Mouse (Mus musculus) gastrocnemius, adult 2 months (tissue): ENCODE measurements around the gene Dlg2. TPM values are rescaled to one million over a fixed set of nuclear protein-coding genes. Genes with fewer than 3 reads are reported as not detected.

ENCODE experiments used
- DNase-seq: peaks from one replicate; pipeline ENCODE4 v3.0.0; 2022
- H3K27ac ChIP-seq: fragments of 200-600 bp; 2 replicates; pipeline ENCODE4 v1.8.1; 2022; ENCODE audit warnings: mild to moderate bottlenecking
- H3K4me3 ChIP-seq: fragments of 200-600 bp; 2 replicates; pipeline ENCODE4 v1.8.1; 2022; ENCODE audit warnings: mild to moderate bottlenecking, moderate library complexity
- CTCF ChIP-seq: fragments of 200-600 bp; IDR thresholded peaks from 2 replicates; pipeline ENCODE4 v1.8.1; 2022; ENCODE audit warnings: antibody characterized with exemption, mild to moderate bottlenecking, moderate library complexity
- intact Hi-C: fragments of 180-260 bp; cut with DNase I; formaldehyde crosslinking; loops from one replicate; pipeline ENCODE4 v1.15.1; 2025
- total RNA-seq, 2 experiments: library from RNA; stranded (reverse); gene quantifications; 2 replicates each; pipeline ENCODE4 v1.2.3; 2021

Dlg2 gene
- total RNA-seq, 2 experiments from 2014 or later = 0.22 to 0.71 TPM

- Histone ChIP-seq H3K4me3 (no peak overlapping the region), H3K27ac (no peak overlapping the region)
- DNase-seq = peak; percentile 25
- intact Hi-C loops = no loop called here
- TF ChIP-seq CTCF = no peak
Measured at GRCm38 (mm10) chr7:90460330-90460729, 16.1 kb upstream of the Dlg2 start.

- intact Hi-C loops = no loop called here
- TF ChIP-seq CTCF = peak; percentile 41; the same call in 1 of the 2 replicates
- DNase-seq = peak; percentile 47
Measured at GRCm38 (mm10) chr7:90460930-90461329, 15.5 kb upstream of the Dlg2 start.

GRCm38 (mm10) chr7:90461441-90461840 is 15.0 kb upstream of the Dlg2 start:
- Histone ChIP-seq H3K27ac (no peak overlapping the region), H3K4me3 (no peak overlapping the region)
- no peak for DNase-seq
- TF ChIP-seq CTCF = no peak
- intact Hi-C loops = no loop called here

More at GRCm38 (mm10) chr7:90460930-90461329, 15.5 kb upstream of the Dlg2 start:
- Histone ChIP-seq H3K4me3 (peak overlapping the region; percentile 3; the same call in 1 of the 2 replicates), H3K27ac (no peak overlapping the region)

- no peak overlapping the region for H3K4me3 ChIP-seq
- intact Hi-C loops = no loop called here
- DNase-seq = no peak
- TF ChIP-seq CTCF = no peak
- H3K27ac ChIP-seq = no peak overlapping the region
Measured at GRCm38 (mm10) chr7:90473511-90473910, 3.0 kb upstream of the Dlg2 start.

GRCm38 (mm10) chr7:90475793-90476312 is 619 bp upstream of the Dlg2 start, which contains the start of gene Tmem126b:
Tmem126b (minus strand) TSS chr7:90476001.
- peak within 1 kb of the TSS; percentile 94 for H3K27ac ChIP-seq
- TF ChIP-seq CTCF = no peak
- peak; percentile 100 for DNase-seq
- intact Hi-C loops = loop anchor here (5.0 kb wide), 1 partner anchor 34 kb away; the partner anchor contains the start of gene Crebzf
- peak within 1 kb of the TSS; percentile 95 for H3K4me3 ChIP-seq

GRCm38 (mm10) chr7:90482607-90483006 is 6.1 kb downstream of the Dlg2 start:
- intact Hi-C loops = no loop called here
- no peak for DNase-seq
- no peak for TF ChIP-seq CTCF
- H3K27ac ChIP-seq = no peak overlapping the region
- no peak overlapping the region for H3K4me3 ChIP-seq

- no peak overlapping the region for H3K4me3 ChIP-seq
- intact Hi-C loops = loop anchor here (5.0 kb wide), 1 partner anchor 226 kb away; no protein-coding TSS in a partner anchor
- no peak for DNase-seq
- TF ChIP-seq CTCF = peak; percentile 47
- no peak overlapping the region for H3K27ac ChIP-seq
Measured at GRCm38 (mm10) chr7:90508124-90508523, 31.7 kb downstream of the Dlg2 start.

- DNase-seq = no peak
- Histone ChIP-seq H3K27ac (no peak overlapping the region), H3K4me3 (no peak overlapping the region)
- intact Hi-C loops = no loop called here
- TF ChIP-seq CTCF = peak; percentile 40
Measured at GRCm38 (mm10) chr7:90512293-90512692, 35.8 kb downstream of the Dlg2 start.

GRCm38 (mm10) chr7:90539481-90540402 is 63.3 kb downstream of the Dlg2 start:
- Histone ChIP-seq H3K4me3 (no peak overlapping the region), H3K27ac (no peak overlapping the region)
- no peak for TF ChIP-seq CTCF
- no peak for DNase-seq
- intact Hi-C loops = no loop called here

GRCm38 (mm10) chr7:90540811-90541323 is 64.4 kb downstream of the Dlg2 start:
- no peak for TF ChIP-seq CTCF
- intact Hi-C loops = no loop called here
- H3K4me3 ChIP-seq = no peak overlapping the region
- no peak for DNase-seq
- no peak overlapping the region for H3K27ac ChIP-seq

GRCm38 (mm10) chr7:90553399-90553798 is 76.9 kb downstream of the Dlg2 start:
- TF ChIP-seq CTCF = no peak
- no peak overlapping the region for H3K27ac ChIP-seq
- intact Hi-C loops = no loop called here
- no peak for DNase-seq
- no peak overlapping the region for H3K4me3 ChIP-seq

GRCm38 (mm10) chr7:90554421-90554820 is 77.9 kb downstream of the Dlg2 start:
- intact Hi-C loops = no loop called here
- DNase-seq = no peak
- Histone ChIP-seq H3K27ac (no peak overlapping the region), H3K4me3 (no peak overlapping the region)
- no peak for TF ChIP-seq CTCF

GRCm38 (mm10) chr7:90569130-90569529 is 92.7 kb downstream of the Dlg2 start:
- TF ChIP-seq CTCF = no peak
- no peak for DNase-seq
- intact Hi-C loops = no loop called here
- Histone ChIP-seq H3K4me3 (no peak overlapping the region), H3K27ac (no peak overlapping the region)
